Mouse (Mus musculus): ENCODE data around the gene Smtnl1.

DNA sequence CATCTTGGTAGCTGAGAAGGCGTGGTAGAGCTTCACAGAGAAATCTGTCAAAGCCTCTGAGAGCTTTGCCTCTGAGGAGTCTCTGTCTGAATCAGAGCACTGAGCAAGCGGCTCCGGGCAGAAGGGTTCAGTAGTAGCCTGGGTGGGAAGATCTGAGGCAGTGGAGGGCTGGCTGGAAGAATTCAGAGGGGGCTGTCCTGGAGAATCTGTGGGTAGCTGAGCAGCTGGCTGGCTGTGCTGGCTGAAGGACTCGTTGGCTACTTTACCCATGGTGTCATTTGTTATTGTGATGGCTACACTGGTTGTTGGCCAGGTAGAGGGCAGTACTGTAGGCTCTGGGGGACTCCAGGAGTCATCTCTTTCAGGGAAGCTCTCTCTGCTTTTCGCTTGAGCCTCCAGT lies 49.3 kb downstream of the Smtnl1 start:
- no peak for TF ChIP-seq CTCF (IDR thresholded peaks at IDR 0.05; ENCODE audit: extremely low read depth, insufficient read depth, insufficient read length, insufficient replicate concordance)
- TF ChIP-seq POLR2A (IDR thresholded peaks at IDR 0.05; ENCODE audit: low read depth, low read length) = no peak

Measured in spleen, adult 2 months (tissue).